Mouse (Mus musculus): Measurements from ENCODE around the gene Rapgef5. TPM values are rescaled to one million over a fixed set of nuclear protein-coding genes. Genes with fewer than 3 reads are reported as not detected.

Rapgef5 gene
- polyA plus RNA-seq (2016; fragmentation: Nextera tagmentation; extraction: Ambion mirVana) = 9.4 and 17.8 TPM in 2 replicates

DNA sequence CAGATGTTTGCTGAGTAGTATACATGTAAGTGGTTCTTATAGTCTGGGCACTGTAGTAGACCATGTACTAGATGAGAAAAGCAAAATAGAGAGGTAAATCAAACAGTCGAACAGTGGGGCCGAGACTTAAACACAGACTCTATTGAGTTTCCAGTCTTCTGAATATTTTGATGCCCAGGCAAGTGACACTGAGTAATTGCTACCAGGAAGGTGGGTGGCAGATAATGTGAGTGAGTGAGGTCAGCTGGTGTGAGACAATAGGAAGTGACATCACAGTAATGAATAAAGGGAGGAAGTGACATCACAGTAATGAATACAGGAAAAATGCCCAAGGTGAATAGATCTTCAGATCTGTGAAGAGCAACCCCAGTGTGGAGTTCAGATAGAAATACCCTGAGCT, at the start of gene Rapgef5:
TSS of gene Rapgef5 (plus strand) at position 301 of the 400 bp plus-strand sequence.
- no peaks in the 10 kb centered on the region for H3K9me3 ChIP-seq
- H3K36me3 ChIP-seq = no peaks in the 10 kb centered on the region
- 0 out of 2 replicates have a peak, but pooled peaks cover 3% of the 10 kb centered on the region for H3K27me3 ChIP-seq (ENCODE audit: insufficient read depth, poor library complexity, severe bottlenecking)
- no peak within 1 kb of the TSS for H3K27ac ChIP-seq
- DNase-seq (ENCODE audit: low spot score) = no peak
- 86% methylated on average over 2 of the region's 2 CpGs for WGBS
- no peak within 1 kb of the TSS for H3K4me3 ChIP-seq
- H3K4me1 ChIP-seq = no peaks in the 10 kb centered on the region

GRCm38 (mm10) chr12:117468329-117468728, 48.0 kb upstream of the Rapgef5 start:
- Histone ChIP-seq H3K27ac (no peak overlapping the region), H3K4me1 (peaks cover 18% of the 10 kb centered on the region; the same call in 1 of the 2 replicates), H3K27me3 (ENCODE audit: insufficient read depth, poor library complexity, severe bottlenecking) (no peaks in the 10 kb centered on the region), H3K36me3 (no peaks in the 10 kb centered on the region), H3K9me3 (no peaks in the 10 kb centered on the region), H3K4me3 (no peak overlapping the region)
- WGBS = 19% methylated on average over 5 of the region's 5 CpGs
- DNase-seq (ENCODE audit: low spot score) = no peak

DNA sequence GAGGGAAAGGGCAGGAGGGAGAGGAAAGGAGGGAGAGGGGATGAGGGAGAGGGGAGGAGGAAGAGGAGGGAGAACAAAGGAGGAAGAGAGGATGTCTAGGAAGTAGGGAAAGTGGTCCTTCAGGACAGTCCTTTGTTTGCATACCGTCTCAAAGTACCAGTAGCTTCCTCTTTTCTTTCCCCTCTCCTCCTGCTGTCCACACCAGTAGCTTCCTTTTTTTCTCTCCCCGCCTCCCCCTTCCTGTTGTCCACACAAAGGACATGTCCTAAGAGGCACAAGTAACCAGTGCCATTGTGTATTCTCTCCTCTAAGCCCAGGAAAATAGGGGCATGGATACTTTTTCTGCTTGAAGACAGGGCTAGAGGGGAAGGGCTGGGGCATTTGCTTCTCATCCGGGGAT, 37.3 kb upstream of the Rapgef5 start:
- peaks cover 27% of the 10 kb centered on the region for H3K4me1 ChIP-seq
- DNase-seq (ENCODE audit: low spot score) = no peak
- H3K9me3 ChIP-seq = no peaks in the 10 kb centered on the region
- no peak overlapping the region for H3K4me3 ChIP-seq
- H3K27ac ChIP-seq = no peak overlapping the region
- H3K27me3 ChIP-seq (ENCODE audit: insufficient read depth, poor library complexity, severe bottlenecking) = no peaks in the 10 kb centered on the region
- WGBS = 45% methylated on average over 3 of the region's 3 CpGs
- H3K36me3 ChIP-seq = no peaks in the 10 kb centered on the region

GRCm38 (mm10) chr12:117479680-117480079, 36.6 kb upstream of the Rapgef5 start:
- Histone ChIP-seq H3K36me3 (no peaks in the 10 kb centered on the region), H3K27me3 (ENCODE audit: insufficient read depth, poor library complexity, severe bottlenecking) (no peaks in the 10 kb centered on the region), H3K27ac (peak overlapping the region; percentile 17; the same call in 1 of the 2 replicates), H3K4me3 (no peak overlapping the region), H3K4me1 (peaks cover 27% of the 10 kb centered on the region), H3K9me3 (no peaks in the 10 kb centered on the region)
- DNase-seq (ENCODE audit: low spot score) = no peak
- WGBS = 52% methylated on average over 7 of the region's 7 CpGs

- Histone ChIP-seq H3K4me1 (peaks cover 27% of the 10 kb centered on the region), H3K4me3 (no peak overlapping the region), H3K27ac (no peak overlapping the region), H3K27me3 (ENCODE audit: insufficient read depth, poor library complexity, severe bottlenecking) (no peaks in the 10 kb centered on the region), H3K9me3 (no peaks in the 10 kb centered on the region), H3K36me3 (no peaks in the 10 kb centered on the region)
- 76% methylated on average over 3 of the region's 3 CpGs for WGBS
- no peak for DNase-seq (ENCODE audit: low spot score)
Observed at GRCm38 (mm10) chr12:117480958-117481357, 35.3 kb upstream of the Rapgef5 start.

DNA sequence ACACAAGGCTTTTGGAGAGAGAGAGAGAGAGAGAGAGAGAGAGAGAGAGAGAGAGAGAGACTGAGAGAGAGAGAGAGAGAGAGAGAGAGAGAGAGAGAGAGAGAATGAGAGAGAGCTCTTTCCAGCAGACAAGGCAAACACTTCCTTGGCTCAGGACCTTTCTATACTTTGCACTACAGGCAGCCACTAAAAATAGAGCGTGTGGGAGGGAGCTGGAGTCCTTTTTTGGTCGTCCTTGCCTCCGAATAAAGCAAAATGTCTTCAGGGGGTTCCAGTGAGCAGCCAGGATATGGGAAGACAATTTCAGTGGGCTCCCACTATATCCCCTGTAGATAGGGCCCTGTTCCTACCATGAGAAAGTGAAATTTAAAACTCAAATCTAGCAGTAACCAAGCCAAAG, 33.6 kb upstream of the Rapgef5 start:
- H3K36me3 ChIP-seq = no peaks in the 10 kb centered on the region
- 14% methylated on average over 3 of the region's 3 CpGs for WGBS
- H3K9me3 ChIP-seq = no peaks in the 10 kb centered on the region
- peaks cover 27% of the 10 kb centered on the region for H3K4me1 ChIP-seq
- H3K27me3 ChIP-seq (ENCODE audit: insufficient read depth, poor library complexity, severe bottlenecking) = no peaks in the 10 kb centered on the region
- no peak overlapping the region for H3K4me3 ChIP-seq
- peak overlapping the region; percentile 85 for H3K27ac ChIP-seq
- no peak for DNase-seq (ENCODE audit: low spot score)

- no peak overlapping the region for H3K4me3 ChIP-seq
- DNase-seq (ENCODE audit: low spot score) = no peak
- H3K4me1 ChIP-seq = 0 out of 2 replicates have a peak, but pooled peaks cover 14% of the 10 kb centered on the region
- no peaks in the 10 kb centered on the region for H3K9me3 ChIP-seq
- H3K27me3 ChIP-seq (ENCODE audit: insufficient read depth, poor library complexity, severe bottlenecking) = no peaks in the 10 kb centered on the region
- H3K27ac ChIP-seq = no peak overlapping the region
- 81% methylated on average over 4 of the region's 4 CpGs for WGBS
- H3K36me3 ChIP-seq = no peaks in the 10 kb centered on the region
Observed at GRCm38 (mm10) chr12:117486118-117487057, 29.9 kb upstream of the Rapgef5 start.

DNA sequence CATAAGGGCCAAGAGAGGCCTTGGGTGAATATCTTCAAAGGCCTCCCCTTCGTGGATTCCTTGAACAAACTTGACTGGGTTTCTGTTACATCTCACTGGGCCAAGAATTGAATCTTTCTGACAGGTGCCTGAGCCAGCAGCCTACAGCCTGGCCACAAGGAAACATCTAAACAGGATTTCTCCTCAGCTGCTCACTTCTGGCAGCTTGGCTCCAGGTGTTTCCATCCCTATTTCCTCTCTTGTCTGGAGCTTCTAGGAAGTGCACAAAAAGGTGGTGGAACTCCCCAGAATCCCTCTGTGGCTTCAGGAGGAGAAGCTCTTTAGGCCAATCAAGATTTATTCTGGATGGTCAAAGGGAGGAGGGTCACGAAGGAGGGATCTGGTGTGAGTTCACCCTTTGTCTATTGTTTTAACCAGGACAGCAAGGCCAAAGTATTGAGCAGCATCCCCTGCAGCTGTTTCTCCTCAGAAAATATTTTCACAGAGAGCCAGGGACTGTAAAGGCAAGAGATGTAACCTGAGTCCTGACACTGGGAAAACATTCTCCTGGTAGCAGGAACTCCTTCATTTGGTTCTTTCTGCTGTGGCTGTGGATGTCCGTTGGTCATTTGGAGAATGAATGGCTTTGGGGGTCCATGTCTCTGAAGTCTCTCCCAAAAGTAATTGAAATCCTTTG, 19.6 kb upstream of the Rapgef5 start:
- no peaks in the 10 kb centered on the region for H3K9me3 ChIP-seq
- WGBS = 46% methylated on average over 3 of the region's 3 CpGs

GRCm38 (mm10) chr12:117497361-117497760, 18.9 kb upstream of the Rapgef5 start:
- H3K27ac ChIP-seq = no peak overlapping the region
- 90% methylated on average over 1 of the region's 1 CpGs for WGBS
- no peaks in the 10 kb centered on the region for H3K27me3 ChIP-seq (ENCODE audit: insufficient read depth, poor library complexity, severe bottlenecking)
- DNase-seq (ENCODE audit: low spot score) = no peak
- H3K9me3 ChIP-seq = no peaks in the 10 kb centered on the region
- no peak overlapping the region for H3K4me3 ChIP-seq
- H3K36me3 ChIP-seq = no peaks in the 10 kb centered on the region
- 0 out of 2 replicates have a peak, but pooled peaks cover 7% of the 10 kb centered on the region for H3K4me1 ChIP-seq

More for the DNA sequence above, 19.6 kb upstream of the Rapgef5 start:
- Histone ChIP-seq H3K36me3 (no peaks in the 10 kb centered on the region), H3K27me3 (ENCODE audit: insufficient read depth, poor library complexity, severe bottlenecking) (no peaks in the 10 kb centered on the region), H3K4me1 (0 out of 2 replicates have a peak, but pooled peaks cover 7% of the 10 kb centered on the region), H3K27ac (no peak overlapping the region), H3K4me3 (no peak overlapping the region)
- DNase-seq (ENCODE audit: low spot score) = no peak

DNA sequence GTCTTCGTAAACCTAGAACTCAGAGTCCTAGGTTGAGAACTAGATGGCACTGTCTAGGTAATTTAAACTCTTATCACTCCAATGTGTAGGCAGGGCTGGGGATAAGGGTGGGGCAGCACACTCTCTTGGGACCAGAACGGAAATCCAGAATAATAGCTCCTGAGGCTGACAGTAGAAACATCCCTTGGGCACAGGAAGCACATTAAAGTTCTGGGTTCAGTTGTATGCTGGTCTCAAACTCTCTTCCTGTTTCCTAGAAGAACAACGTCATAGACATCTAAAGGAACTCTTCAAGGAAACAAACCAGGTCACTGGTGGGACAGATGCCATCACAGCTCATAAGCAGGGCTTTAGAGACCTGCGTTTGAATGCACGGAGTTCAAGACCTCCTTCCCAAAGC, 17.0 kb upstream of the Rapgef5 start:
- 0 out of 2 replicates have a peak, but pooled peaks cover 7% of the 10 kb centered on the region for H3K4me1 ChIP-seq

GRCm38 (mm10) chr12:117501180-117501579, 15.1 kb upstream of the Rapgef5 start:
- 56% methylated on average over 4 of the region's 4 CpGs for WGBS
- Histone ChIP-seq H3K27ac (no peak overlapping the region), H3K4me3 (no peak overlapping the region), H3K4me1 (0 out of 2 replicates have a peak, but pooled peaks cover 4% of the 10 kb centered on the region), H3K27me3 (ENCODE audit: insufficient read depth, poor library complexity, severe bottlenecking) (no peaks in the 10 kb centered on the region), H3K36me3 (no peaks in the 10 kb centered on the region), H3K9me3 (no peaks in the 10 kb centered on the region)
- DNase-seq (ENCODE audit: low spot score) = no peak

More for the DNA sequence above, 17.0 kb upstream of the Rapgef5 start:
- DNase-seq (ENCODE audit: low spot score) = no peak
- no peak overlapping the region for H3K27ac ChIP-seq
- H3K36me3 ChIP-seq = no peaks in the 10 kb centered on the region
- no peak overlapping the region for H3K4me3 ChIP-seq
- H3K27me3 ChIP-seq (ENCODE audit: insufficient read depth, poor library complexity, severe bottlenecking) = no peaks in the 10 kb centered on the region
- H3K9me3 ChIP-seq = no peaks in the 10 kb centered on the region
- 73% methylated on average over 5 of the region's 5 CpGs for WGBS

- Histone ChIP-seq H3K9me3 (no peaks in the 10 kb centered on the region), H3K36me3 (no peaks in the 10 kb centered on the region), H3K4me1 (no peaks in the 10 kb centered on the region), H3K27me3 (ENCODE audit: insufficient read depth, poor library complexity, severe bottlenecking) (no peaks in the 10 kb centered on the region), H3K4me3 (no peak overlapping the region), H3K27ac (no peak overlapping the region)
- WGBS = 93% methylated on average over 3 of the region's 3 CpGs
- no peak for DNase-seq (ENCODE audit: low spot score)
Observed at GRCm38 (mm10) chr12:117502834-117503233, 13.4 kb upstream of the Rapgef5 start.

DNA sequence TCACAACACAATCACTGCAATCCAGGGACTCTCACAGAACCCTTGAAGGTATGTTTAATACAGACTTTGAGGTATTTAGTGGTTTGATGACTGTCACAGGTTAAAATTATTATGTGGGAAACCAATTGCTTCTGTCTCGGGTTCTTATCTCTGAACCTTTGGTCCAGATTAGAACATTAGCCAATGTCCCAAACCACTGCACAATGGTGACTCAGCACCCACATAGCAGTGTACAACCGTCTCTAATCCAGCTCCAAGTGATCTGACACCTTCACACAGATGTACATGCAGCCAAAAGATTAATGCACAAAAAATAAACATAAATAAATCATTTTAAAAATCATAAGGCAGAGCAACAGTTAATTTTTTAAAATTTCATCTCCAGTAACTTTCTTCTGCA, 11.1 kb upstream of the Rapgef5 start:
- WGBS = 46% methylated on average over 2 of the region's 2 CpGs
- Histone ChIP-seq H3K36me3 (no peaks in the 10 kb centered on the region), H3K4me3 (no peak overlapping the region), H3K27me3 (ENCODE audit: insufficient read depth, poor library complexity, severe bottlenecking) (no peaks in the 10 kb centered on the region), H3K9me3 (no peaks in the 10 kb centered on the region), H3K27ac (no peak overlapping the region), H3K4me1 (no peaks in the 10 kb centered on the region)
- DNase-seq (ENCODE audit: low spot score) = no peak
